Mouse (Mus musculus) cerebellum, adult 11-12 months (tissue): ENCODE data around the gene Cdc34b.

Source experiments
- DNase-seq: peaks from one replicate; pipeline ENCODE4 v3.0.0; 2022

Cdc34b gene

GRCm38 (mm10) chr11:94735746-94736145 lies 5.8 kb upstream of the Cdc34b start:
- no peak for DNase-seq

DNA sequence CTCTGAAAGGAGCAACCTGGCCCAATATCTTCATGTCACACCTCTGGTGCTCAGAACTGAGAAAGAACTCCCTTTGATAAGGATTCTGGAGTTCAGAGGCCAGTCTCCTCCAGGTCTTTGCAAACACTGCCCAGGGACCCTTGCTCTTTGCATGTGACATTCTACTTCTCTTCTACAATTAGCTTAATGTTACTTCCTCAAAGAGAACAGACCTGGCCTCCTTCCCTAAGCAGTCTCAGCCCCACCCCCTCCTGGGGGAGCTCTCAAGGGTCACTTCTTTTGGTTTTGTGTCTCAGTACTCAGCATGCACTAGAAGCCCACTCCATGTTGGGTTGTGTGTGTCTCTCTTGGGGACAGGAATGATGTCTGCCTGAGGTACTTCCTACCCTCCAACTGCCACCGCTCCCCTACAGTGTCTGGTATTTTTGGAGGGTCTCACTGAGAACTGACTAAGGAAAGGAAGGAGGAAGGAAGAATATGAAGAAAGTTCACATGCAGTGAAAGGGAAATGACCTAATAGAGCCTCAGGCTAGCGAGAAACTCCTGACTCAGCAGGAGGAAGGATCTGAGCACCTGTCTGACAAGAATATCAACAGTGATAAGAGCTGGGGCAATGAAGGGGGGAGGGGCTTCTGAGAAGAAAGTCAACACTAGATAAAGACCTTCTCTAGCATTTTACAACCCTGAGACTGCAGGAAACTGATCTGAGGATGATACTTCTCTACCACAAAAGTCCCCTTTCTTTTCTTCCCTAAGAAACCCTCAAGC lies 11.5 kb downstream of the Cdc34b start:
- DNase-seq: no peak

- no peak for DNase-seq
These were observed 18.3 kb downstream of the Cdc34b start for GRCm38 (mm10) chr11:94759916-94760315.

GRCm38 (mm10) chr11:94760364-94760763 lies 18.8 kb downstream of the Cdc34b start:
- no peak for DNase-seq

GRCm38 (mm10) chr11:94760799-94761198 lies 19.2 kb downstream of the Cdc34b start:
- no peak for DNase-seq

DNA sequence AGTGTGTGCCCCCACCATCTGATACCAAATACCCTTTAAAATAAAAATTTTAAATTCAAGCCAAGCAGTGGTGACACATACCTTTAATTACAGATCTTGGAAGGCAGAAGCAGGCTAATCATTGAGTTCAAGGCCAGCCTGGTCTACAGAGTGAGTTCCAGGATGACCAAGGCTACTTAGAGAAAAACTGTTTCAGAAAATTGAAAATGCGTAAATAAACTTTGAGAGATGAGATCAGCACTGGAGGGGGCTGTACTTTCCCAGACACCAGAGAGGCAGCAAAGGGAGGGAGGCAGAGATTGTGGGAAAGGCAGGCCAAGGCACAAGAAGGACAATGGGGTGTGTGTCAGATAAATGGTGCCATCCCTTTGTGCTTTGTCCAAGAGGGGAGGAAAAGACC lies 20.7 kb downstream of the Cdc34b start:
- DNase-seq: no peak

- DNase-seq: no peak
These were observed 21.2 kb downstream of the Cdc34b start for GRCm38 (mm10) chr11:94762775-94763174.

- DNase-seq: no peak
These were observed 25.7 kb downstream of the Cdc34b start for GRCm38 (mm10) chr11:94767241-94767640.

DNA sequence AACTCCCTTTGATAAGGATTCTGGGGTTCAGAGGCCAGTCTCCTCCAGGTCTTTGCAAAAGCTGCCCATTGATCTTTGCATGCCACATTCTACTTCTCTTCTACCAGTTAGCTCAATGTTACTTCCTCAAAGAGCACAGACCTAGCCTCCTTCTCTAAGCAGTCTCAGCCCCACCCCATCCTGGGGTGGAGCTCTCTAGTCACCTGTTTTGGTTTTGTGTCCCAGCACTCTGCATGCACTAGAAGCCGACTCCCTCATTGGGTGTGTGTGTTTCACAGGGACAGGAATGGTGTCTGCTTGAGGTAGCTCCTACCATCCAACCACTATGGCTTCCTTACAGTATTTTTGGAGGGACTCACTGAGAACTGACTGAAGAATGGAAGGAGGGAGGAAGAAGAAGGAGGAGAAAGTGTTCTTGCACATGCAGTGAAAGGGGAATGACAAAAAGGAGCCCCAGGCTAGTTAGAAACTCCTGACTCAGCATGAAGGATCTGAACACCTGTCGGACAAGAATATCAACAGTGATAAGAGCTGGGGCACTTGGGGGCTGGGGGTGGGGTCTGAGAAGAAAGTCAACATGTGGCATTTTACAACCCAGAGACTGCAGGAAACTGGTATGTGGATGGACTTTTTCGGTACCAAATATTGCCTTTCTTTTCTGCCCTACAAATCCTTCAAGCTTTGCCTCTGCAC lies 30.9 kb downstream of the Cdc34b start:
- no peak for DNase-seq

DNA sequence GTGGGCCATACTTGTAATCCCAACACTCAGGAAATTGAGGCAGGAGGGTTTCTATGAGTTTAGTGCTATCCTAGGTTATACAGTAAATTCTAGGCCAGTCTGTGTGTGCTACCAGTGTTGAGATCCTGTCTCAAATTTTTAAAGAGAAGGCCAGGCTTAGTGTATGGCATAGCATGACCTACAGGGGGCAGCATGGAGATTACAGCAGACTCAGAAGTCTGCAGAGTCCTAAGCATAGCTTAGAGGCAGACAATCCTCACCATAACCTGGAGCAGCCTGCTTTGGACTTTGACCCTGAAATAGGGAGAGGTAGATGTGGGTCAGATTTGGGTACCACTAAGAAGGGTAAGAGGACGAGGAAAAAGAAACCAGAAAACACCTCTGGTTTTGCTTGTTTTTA lies 32.3 kb downstream of the Cdc34b start:
- DNase-seq: no peak

DNA sequence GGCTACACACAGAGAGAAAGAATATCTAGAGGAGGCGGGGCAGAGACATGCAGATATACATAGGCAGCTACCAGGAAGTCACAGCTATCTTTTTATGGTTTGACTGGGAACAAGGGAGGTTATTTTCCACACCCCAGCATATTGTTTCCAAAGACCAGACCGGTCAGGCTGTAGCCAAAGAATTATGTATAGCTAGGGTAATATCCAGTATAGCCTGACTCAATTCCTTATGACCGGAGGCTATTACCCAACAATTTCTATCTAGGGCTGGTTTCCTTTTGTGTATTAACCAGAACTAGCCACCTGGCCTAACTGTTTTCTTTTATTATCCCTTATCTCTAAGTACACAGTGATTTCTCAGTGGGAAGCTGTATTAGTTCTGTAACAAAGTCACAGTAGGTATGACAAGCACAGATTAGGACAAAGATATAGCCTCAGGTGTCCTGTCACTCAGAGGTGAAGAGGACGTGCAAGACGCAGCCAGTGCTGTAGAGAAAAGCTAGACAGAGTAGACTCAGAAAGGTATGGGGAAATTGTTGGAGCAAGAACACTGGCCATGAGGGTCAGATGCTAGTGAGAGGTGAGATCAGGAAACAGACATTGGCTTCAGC lies 33.4 kb downstream of the Cdc34b start:
- DNase-seq: no peak

DNA sequence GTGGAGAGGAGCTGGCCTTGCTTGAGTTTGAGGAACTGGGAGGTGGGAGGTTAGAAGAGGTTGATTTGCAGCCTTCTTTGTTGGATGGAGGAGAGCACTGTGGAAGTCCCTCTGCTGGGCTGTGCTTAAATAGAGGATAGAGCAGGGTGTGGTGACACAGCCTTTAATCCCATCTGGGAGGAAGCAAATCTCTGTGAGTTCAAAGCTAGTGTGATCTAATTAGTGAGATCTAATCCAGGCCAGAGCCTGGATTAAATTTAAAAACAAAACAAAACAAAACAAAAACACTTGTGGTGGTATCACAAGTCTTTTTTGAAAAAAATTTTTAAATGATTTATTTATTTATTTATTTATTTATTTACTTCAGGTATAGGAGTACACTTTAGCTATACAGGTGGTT lies 41.0 kb downstream of the Cdc34b start, which contains the start of gene Tmem92:
Gene Tmem92, minus strand, starts transcription at position 101 of the 400 bp plus-strand sequence.
- no peak for DNase-seq

DNA sequence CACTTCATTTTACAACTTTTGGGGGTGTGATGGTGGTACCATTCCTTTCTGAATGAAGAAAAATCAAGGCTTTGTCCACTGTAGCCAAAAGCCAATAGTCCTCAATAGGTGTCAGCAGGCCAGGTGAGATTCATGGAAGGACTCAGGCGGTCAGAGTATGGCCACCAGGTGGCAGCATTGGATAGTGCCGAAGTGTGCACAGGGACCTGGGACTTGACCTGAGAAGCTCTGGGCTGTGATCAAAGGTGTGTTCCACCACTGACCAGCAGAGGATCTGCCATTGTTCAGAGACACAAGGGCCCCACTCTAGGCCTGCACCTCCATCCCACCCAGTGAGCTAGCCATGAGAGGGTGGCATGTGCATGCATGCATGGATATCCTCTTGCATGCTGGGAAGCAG lies 43.7 kb downstream of the Cdc34b start:
- peak; percentile 28 for DNase-seq

GRCm38 (mm10) chr11:94791700-94792099 lies 50.1 kb downstream of the Cdc34b start:
- DNase-seq: no peak
